Mouse (Mus musculus) kidney, postnatal 36 days (tissue): ENCODE data around the gene Dnm3.
A peak's percentile ranks its signal among the peaks of the same experiment; 100 is the strongest.

Source experiments
- DNase-seq, 2 experiments: peaks; one replicate each; pipeline ENCODE4 v3.0.0; 2021 to 2022; ENCODE audit warnings: mixed read lengths in 2 of 2

The Dnm3 gene

DNA sequence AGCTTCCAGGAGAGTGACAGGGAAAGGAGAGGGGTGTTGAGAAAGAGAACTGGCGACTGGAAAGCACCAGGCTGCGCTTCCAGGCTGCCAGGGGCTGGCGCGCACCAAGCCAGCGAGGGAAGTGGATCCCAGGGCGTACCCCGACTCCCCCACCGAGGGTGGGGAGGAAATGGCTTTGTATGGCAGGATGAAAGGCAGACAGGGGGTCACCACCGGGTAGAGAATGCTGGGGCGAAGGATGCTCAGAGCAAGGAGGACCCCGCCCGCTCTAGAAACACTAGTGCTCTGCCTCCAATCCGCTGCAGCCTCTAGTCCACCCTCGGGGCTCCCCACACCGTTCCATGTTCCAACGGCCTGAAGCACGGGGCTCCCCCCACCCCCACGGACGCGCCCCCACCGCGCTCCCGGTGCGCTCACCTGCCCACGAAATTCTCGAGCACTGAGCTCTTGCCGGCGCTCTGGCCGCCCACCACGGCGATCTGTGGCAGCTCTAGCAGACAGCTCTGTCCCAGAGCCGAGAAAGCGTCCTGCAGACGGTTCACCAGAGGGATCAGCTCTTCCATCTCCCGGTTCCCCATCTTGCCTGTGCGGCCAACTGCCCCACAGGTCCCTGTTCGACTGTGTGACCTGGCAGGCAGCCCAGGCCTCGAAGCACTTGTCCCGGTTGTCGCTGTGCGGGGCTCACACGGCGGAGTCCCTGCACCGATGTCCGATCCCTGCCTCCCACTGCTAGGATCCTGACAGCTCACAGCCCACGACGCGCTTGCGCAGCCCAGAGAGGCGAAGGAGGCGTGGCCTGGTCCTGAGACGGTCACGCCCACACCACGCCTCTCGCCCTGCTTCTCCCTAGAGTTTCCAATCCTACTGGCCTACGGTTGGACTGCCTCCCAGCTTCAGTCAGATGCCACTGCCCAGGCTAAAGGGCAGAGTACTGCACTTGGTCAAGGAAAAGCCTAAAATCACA is at the start of gene Dnm3:
Dnm3 (minus strand) TSS at position 789 of the 964 bp plus-strand sequence.
- peak; percentile 97 for DNase-seq

DNA sequence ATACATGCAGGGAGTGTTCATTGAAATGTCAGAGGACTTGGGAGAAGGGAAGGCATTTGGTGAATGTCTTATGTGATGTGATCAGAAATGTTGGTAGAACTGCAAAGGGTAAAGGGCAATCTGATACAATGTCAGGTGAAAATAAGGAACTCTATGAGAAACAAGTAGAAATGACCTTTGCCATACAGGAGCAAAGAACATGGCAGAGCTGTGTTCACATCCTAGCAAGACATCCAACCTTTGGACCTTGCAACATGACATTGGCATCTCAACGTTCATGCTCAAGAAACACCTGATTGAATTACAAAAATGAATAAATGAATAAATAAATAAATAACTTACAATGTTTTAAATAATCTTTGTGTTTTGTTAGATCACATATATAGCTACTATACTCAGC is 37.3 kb upstream of the Dnm3 start:
- DNase-seq, result peak in 1 of 2 experiments; percentile 9

DNA sequence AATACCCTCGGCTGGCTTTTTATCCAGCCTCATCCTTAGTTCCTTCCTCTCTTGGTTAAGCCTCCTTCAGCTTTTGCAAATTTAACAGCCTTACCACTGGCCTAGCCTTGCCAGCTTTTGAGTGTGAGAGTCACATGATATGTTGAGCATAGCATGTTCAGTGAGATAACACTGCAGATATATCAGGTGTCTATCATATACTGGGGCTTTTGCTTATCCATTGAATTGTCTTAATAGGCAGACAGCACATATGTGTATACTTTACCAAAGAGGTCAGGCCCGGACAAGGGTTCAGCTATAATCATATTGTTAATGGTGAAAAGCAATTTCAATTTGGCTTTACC is 32.2 kb upstream of the Dnm3 start:
- no peak for DNase-seq

DNA sequence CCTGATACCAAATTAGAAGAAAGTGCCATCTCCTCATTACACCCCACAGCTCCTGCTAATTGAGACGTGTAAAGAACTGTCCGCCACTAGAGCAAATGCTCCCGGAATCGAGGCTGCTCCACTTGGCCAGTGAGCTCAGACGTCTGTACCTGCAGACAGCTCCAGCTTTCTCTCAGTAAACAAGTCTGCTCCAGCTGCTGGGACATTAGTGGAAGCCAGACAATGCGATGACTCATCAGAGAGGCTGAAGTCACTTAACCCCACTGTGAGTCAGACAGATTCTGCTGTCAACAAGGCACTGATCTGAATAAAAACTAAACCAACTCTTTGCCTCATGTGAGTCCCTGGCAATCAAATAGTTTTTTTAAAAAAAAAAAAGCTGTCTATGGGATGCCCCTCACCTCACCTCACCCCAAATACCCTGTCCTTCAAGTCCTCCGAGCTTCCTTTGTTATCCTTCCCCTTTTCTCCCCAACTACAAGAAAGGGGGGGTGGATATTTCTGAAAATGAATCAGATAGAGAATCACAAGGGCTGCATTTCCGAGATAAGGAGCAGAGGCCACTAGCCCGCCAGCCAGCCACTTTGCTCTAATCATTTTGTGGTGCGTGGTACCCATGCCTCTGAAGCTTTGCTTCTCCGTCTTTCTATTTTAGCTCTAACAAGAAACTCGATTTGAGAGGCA is 31.6 kb upstream of the Dnm3 start:
- peak; percentile 14 to 29 for DNase-seq

DNA sequence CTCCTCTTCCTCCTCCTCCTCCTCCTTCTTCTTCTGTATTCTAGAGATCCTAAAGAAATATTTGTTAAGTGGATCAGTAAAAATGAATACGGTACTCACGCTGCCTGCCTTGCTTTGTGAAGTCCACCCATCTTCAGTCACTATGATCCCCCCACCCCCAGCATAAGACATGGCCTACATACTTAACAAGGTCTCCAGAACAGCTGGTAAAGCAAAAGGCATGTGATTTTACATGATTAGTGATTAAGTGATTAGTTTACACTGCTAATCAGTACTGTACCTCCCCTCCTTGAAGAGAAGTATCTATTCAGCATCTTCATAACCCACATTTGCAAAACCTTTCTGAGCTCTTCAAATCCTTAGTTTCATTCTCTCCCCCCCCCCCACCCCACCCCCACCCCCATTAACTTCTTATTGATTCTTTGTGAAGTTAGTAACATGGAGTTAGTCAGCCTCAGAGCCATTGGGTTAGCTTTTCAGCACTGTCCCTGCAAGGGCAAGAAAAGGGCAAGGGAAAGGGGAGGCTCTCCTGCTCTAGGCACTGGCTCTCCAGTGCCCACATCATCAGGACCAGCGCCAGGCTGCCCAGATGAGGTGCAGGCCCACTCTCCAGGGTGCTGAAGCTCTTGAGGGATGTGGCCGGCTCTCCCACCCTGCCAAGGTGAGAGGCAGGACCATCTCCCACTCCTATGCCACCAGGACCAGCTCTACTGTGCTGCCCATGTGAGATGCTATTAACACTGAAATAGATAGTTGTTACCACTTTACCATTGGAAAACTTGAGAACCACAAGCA is 30.6 kb upstream of the Dnm3 start:
- DNase-seq, result peak in 1 of 2 experiments; percentile 3

DNA sequence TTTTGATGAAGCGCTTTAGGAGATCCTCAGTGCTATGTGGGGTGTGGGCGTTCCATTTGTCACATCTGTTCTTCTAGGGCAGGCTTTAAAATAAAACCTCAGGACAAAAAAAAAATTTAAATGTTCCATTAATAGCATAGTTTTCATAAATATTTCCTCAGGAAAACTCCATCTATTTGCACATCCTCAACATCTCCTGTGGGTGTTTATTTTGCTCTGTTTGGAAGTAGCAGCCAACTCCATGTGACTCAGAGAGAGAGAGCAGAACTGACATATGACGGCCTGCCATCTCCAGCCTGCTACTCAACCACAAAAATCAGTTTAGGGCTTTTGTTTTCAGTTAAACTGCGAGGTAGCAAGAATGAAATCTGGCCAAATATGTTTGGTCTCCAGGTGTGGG is 28.7 kb upstream of the Dnm3 start:
- no peak for DNase-seq

DNA sequence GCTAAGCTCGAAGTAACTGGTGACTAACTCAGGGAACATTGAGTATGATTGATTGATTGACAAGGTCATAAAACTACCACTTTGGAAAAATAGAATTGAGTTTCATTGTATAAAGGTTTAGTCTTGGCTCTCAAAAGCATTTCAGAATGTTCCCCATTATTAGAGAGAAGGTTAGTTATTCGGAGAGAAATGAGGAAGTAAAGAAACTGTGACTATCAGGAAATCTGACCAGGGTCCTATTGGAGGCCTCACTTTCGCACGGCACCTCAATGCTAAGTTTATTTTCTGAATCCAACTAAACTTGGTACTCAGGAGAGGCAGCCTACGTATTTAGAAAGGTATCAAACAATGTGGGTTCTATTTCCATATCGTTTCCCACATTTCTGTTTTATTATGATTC is 27.8 kb upstream of the Dnm3 start:
- no peak for DNase-seq

DNA sequence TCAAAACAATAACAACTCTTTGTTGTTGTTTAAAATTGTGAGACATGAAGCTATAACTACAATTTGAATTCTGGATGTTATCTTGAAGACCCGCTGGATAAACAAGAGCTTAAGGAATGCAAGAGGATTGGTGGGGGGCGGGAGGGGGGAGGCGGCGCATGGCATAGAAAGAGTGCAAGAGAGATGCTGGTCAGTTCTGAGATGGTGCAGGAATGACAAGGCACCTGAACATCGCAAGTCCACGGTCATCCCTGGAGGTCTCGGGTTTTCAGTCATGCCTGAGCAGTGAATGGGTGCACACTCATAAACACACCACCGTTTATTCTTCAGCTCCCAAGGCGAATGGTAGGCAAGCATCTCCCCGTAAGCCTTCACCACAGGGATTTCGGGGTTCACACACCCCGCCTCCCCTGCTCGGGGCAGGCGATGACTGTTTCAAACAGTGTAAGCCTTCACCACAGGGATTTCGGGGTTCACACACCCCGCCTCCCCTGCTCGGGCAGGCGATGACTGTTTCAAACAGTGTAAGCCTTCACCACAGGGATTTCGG is 1.2 kb downstream of the Dnm3 start:
- DNase-seq, result no peak

DNA sequence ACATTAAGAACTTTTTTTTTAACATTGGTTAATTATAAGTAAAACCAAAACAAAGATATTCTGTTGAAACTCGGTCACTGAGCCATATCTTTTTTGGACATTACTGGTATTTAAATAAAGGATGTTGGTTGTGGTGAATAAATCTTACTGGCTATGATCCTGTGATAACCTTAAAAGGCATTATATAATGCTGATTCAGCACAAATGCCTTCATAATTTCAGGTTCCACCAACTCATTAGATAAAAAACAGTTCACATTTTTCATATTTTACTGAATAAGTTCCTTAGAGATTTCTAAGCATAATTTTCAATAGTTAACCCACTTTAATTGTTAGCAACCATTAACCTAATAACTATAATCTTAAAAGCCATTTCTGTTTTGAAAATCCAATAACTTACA is 4.9 kb downstream of the Dnm3 start:
- no peak for DNase-seq

DNA sequence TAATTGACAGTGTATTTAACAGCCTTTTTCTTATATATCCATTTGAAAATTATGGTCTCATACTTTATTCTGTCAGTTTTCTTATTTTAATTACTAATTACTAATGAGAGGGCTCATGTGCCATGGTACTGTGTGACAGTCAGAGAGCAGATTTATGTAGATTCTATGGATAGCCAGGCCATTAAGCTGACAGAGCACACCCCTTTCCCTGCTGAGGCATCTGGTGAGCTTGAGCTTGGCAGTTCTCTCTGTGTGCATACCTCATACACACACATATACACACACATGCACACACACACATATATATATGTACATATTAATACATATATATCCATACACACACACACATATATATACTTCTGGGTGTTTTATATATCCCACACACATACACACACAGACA is 6.7 kb downstream of the Dnm3 start:
- no peak for DNase-seq

DNA sequence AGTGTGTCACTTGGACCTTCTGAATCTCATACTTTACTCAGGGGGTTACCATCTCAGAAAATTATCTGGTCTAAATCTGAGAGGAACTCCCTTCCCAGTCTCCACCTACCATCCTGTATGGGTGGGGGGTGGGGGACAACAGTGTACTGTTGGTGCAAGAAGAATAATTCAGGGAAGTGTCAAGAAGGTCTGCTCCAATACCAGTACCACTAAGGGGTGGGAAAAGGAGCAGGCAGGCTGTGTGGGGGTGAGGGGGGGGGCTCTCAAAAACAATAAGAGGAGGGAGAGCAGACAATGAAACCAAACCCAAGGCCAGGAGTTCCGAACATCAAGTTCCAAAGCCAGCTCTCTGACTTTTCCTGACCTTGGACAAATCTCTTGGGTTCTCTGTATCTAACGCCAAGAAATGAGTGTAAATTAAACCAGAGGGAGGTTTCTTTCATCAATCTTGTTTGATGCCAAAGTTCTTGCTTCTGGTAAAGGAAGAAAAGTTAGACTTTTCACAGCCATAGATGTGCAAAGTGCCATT is 8.0 kb downstream of the Dnm3 start:
- peak; percentile 15 to 46 for DNase-seq

DNA sequence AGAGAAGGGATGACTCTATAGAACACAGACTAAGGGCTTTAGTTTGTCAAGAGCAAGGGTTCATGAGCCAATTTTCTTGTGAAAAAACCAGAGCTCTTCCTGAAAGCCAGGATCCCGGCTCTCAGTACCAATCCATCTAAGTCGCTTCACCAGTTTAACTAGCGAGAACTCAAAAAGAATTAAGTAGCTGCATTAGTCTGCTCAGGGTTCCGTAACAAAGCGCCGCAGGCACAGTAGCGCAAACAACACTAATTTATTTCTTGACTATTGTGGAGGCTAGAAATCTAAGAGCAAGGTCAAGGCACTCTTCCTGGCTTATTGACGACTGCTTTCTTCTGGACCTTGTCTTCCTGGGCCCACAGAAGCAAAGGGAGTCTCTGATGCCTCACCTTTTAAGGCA is 14.2 kb downstream of the Dnm3 start:
- peak; percentile 44 to 57 for DNase-seq

DNA sequence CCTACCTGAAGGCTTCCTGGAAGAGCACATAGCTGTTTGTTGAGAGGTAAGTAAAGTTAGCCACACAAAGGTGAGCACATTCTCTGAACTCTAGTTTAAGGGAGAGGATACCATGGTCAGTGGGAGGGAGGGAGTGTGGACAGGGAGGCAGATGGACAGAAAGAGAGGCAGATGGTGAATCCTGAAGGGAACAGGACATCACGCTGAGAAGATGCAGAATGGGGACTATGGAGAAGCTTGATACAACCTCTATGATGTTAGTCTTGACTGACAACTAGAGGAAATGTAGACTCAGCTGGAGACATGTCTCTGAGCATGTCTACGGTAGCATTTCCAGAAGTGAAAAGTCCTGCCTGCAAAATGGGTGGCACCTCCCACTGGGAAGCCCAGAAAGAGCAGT is 19.1 kb downstream of the Dnm3 start:
- no peak for DNase-seq

DNA sequence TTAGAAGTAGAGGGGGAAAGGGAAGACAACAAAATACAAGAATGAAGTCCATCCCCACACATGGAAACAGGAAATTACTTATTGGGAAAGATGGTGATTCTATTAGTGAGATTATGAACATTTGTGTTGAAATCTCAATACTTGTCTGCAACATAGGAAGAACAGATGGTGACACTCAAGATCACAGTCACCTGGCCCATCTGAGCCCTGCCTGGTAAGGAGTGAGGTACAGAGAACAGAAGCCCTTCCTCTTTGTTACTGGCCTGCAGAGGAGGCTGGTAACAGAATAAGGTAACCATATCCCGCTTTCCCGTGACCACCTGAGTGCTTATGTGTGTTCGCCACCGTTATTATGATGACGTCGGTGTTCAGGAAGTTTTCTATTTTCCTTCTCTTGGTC is 21.0 kb downstream of the Dnm3 start:
- no peak for DNase-seq

DNA sequence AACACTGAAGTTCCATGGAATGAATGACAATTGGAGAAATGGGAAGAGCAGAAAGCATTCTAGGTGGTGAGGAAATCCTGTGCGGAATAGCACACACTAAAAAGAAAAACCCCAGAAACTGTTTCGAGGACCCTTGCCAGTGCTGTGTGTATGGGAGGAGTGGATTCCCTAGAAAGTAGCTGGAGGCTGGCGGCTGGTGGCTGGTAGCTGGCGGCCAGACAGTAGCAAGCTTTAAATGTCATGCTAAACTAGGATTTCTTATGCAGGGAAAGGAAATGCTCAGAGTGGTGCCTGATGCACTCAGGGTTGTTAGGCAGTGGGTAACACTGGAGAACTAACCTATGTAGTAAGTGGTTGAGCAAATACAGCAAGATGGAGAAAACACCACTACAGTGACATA is 21.4 kb downstream of the Dnm3 start:
- DNase-seq, result no peak

DNA sequence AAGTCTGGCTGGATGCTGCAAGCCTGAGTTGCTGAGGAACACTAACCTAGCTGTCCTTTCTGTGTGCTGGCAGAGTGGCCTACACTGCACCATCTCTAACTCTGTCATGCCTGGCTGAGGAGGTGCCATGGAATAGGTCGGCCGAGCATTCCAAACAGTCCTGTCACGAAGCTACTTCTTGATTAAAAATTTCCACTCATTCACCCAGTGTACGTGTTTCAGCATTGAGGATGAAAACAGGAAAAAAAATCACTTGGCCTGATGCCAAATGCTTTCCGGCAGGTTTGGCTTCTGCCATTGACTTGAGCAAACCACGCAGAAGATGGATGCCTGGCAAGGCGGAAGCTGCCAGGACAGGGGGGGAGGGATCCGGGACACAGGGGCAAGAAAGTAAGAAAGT is 24.3 kb downstream of the Dnm3 start:
- DNase-seq, result peak; percentile 60 to 73

DNA sequence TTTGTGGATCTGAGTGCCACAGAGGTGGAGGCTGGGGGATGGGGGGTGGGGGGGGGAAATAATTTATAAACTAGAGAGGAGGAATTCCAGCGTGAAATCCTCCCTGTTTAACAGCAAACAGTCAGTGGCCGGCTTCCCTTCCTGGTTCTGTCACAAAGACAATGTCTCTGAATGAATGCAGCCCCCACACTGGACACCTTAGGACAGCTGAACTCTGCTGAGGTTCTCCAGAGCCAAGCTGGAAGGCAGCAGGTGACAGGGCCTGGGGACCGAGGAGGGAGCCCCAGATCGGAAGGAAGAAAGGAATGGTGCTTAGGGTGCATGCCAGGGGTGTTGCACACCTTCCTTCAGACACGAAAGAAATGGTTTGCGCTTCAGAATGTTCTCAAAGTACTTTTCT is 24.8 kb downstream of the Dnm3 start:
- no peak for DNase-seq

DNA sequence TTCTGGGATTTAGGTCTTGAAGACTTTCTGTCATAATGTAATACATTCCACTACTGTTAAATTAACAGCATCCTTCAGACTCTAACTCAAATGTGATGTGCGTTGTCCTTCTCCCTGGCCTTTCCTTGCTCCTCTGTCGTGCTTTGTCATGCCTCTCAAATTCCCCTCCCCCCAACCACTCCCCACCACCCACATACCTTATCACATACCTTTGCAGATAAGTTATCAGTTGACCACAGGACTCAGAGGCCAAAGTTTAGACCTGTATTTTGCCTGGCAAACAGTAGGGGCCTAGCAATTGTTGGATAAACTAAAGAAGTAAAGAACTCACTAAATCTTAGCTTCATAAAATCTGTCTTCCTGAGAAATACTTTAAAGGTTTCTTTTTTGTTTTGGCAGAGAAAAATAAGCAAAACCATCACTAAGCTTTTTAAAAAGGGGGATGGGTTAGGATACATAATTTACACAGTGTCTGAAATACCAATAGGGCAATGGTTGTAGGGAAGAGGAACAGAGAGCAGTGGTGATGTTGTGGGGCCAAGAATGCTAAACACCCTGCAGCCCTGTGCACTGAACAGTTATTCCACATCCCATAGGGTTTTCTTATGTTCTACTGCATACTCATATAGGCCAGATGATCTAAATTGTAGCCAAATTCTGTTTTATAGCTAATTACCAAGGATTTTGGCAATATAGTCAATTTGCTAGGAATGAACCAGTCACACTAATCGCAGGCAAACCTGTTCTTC is 28.5 kb downstream of the Dnm3 start:
- no peak for DNase-seq

DNA sequence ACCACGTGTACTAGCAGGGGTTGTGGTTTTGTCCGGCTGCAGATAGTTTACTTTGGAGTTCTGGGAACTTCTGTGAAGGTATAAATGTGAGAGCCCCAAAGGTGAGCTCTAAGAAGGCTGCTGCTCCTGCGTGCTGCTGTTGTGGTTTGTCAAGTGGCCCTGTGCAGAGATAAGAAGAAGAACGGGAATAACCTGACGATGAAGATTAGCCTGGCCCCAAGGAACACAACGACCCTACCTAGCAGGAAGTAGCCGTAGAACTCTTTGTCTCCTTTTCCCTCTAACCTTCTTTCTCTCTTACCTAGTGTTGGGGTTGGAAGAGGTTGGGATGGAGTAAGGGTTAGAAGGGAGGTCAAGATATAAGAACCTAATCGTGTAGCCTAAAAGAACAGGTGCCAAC is 33.0 kb downstream of the Dnm3 start:
- DNase-seq, result no peak

DNA sequence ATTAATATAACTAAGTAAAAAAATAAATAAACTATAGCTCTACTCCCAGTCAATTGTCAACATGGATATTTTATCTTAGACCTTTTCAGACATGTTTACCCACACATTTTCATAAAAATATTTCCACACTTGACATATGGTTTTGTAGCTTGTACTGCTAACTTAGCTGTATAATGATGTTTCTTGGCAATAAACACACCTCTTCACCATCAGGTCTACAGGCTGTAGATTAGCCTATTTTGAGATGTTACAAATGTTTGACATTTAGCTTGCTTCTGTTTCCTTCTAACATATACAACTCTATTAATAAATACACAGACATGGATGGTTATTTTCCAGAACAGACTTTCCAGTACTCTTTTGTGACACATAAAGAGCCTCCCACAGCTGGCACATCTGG is 38.3 kb downstream of the Dnm3 start:
- no peak for DNase-seq

DNA sequence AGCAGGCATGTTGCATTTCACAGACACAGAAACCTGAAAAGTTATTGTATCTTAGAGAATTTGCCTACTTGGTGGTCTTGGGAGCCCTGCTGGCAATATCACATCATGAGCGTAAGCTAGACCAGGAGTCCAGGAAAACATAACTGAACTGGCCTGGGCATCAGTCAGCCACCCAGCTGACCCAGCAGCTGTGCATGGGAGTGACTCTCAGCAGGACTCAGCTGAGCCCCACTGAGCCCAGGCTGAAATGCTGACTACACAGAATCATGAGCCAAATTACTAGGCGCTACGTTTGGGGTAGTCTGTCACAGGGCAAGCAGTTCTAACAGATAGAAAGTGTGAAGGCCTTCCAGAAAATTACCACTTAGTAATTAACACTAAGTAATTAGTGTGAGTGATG is 41.2 kb downstream of the Dnm3 start:
- DNase-seq, result no peak

DNA sequence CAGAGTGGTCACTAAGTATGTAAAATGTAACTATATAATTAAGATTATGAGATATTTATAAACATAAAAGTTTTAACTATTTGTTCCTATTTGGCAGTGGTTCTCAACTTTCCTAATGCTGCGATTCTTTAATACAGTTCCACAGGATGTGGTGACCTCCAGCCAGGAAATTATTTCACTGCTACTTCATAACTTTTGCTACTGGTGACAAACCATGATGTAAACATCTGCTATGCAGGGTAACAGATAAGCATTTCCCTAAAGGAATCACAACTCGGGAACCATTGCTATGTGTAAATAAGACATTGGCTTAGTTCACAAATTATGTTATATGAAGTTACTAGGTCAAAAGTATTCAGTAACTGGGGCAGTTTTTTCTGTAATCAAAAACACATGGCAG is 48.9 kb downstream of the Dnm3 start:
- DNase-seq, result no peak
